Mouse (Mus musculus) colon, adult 2 months (tissue): Measurements from ENCODE around the gene Itsn1. TPM values are rescaled to one million over a fixed set of nuclear protein-coding genes. Genes with fewer than 3 reads are reported as not detected.

Source experiments
- polyA plus RNA-seq: library from polyadenylated mRNA; depleted of rRNA; stranded (reverse); fragments of >200 nt; gene quantifications from 2 replicates; pipeline ENCODE4 v1.2.3, GENCODE M21; 2012; rRNA removed

The Itsn1 gene
- polyA plus RNA-seq, result 18.1 and 23.6 TPM in 2 replicates

DNA sequence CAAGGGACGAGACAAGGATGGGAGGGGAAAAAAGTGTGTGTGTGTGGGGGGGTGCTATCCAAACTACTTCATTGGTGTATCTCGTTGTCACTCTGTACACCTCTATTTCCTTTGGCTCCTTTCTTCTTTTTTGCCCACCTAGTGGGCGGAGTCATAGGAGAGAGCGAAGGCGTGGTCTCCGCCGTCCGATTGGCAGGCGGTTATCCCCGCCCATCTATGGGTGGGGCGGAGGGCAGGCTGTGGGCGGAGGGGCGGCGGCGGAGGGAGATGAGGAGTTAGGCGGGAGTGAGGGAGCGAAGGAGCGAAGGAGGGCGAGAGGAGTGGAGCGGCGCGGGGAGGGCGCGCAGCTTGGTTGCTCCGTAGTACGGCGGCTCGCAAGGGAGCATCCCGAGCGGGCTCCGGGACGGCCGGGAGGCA, at the start of gene Itsn1:
Gene Itsn1 (plus strand): TSS at position 216 of the 417 bp plus-strand sequence.

GRCm38 (mm10) chr16:91688619-91689334, 40.3 kb upstream of the Itsn1 start, which contains the start of gene Donson:
TSS of gene Donson (minus strand) at chr16:91688770.

DNA sequence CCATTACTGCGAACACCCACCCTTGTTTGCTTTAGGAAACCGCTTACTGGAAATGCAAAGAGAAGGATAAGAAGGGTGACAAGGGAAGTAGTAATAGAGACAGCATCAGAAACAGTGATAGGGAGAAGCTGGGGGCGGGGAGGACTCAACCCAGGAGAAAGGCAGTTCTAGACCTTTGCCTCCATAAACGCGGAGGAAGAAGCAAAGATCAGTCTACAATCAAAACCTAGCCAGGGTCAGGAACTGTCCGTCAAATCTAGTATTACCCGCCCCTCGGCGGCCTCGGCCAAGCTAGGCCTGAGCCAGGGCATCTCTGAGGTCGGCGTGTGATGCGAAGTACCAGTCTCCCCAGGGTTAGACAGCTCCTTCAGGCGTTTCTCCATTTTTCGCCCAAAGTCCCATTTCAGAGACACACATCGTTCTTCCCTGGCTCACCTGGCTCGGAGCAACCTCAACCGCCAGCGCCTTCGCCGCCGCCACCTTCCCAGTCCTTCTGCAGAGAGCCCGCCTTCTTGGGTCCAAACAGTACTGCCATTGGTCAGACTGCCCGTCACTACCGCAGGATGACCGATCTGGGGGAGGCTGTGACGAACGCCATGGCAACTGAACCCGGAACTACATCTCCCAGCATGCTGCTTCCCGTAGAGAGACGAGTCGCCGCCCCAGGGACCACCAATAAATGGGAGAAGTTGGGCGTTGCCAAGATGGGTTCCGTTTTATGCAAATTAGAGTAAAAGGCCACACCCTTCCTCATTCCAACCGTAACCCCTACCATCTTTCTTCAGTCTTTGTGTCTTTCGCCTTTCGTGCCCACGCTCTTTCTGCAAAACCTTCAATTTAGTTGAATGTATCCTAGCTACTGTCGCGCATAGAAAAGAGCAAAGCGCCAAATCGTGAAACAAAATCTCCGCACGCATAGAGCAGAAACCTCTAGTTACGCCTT, 687 bp upstream of the Itsn1 start, which contains the start of gene Cryzl1:
Gene Cryzl1 (minus strand): TSS at position 853 of the 943 bp plus-strand sequence.

Other genes starting within 250 kb of the Itsn1 start
- 12.2 and 14.6 TPM in 2 replicates for gene Ifnar1, start 244.0 kb upstream of the Itsn1 start, polyA plus RNA-seq
- 79.4 and 103 TPM in 2 replicates for gene Ifngr2, start 182.2 kb upstream of the Itsn1 start, polyA plus RNA-seq
- gene Tmem50b, start 131.5 kb upstream of the Itsn1 start, polyA plus RNA-seq, result 36.4 and 45.7 TPM in 2 replicates
- 0.85 and 1.00 TPM in 2 replicates for gene Dnajc28, start 110.3 kb upstream of the Itsn1 start, polyA plus RNA-seq
- gene Gart, start 82.3 kb upstream of the Itsn1 start, polyA plus RNA-seq, result 17.3 and 19.4 TPM in 2 replicates
- 76.9 and 82.1 TPM in 2 replicates for gene Son, start 81.8 kb upstream of the Itsn1 start, polyA plus RNA-seq
- 7.4 and 7.9 TPM in 2 replicates for gene Donson, start 40.5 kb upstream of the Itsn1 start, polyA plus RNA-seq
- 14.0 and 16.8 TPM in 2 replicates for gene Cryzl1, start 306 bp upstream of the Itsn1 start, polyA plus RNA-seq